20 mouse cellular contexts compared by ENCODE assay signal in genomic region chr1:39257331-39257594, GRCm38 (mm10).
"Had no signal": no experiment of that assay in that cellular context is flagged by ENCODE, and none has a peak within 500 bp of the region (broad histone marks: within the 10 kb centered on the region; RNA-seq: fewer than 3 reads in every experiment).

No protein-coding gene starts in this region.

- DNase-seq: kidney, adult 18-20 months; kidney, adult 8-10 months; kidney, postnatal 25 days; liver; liver, embryonic 13.5 days had no signal

- H3K4me2 ChIP-seq: heart, embryonic 11.5 days; hindbrain, embryonic 12.5 days; hindbrain, embryonic 14.5 days; intestine, embryonic 15.5 days; limb, embryonic 12.5 days; liver, embryonic 11.5 days; liver, embryonic 13.5 days; liver, embryonic 15.5 days had no signal

- H3K9me3 ChIP-seq: hindbrain, embryonic 12.5 days; intestine, embryonic 15.5 days; limb, embryonic 10.5 days; liver, embryonic 13.5 days; liver, embryonic 15.5 days had no signal

- H3K9ac ChIP-seq: hindbrain, embryonic 12.5 days; hindbrain, embryonic 14.5 days; intestine, embryonic 15.5 days; limb, embryonic 12.5 days; liver, embryonic 13.5 days; liver, embryonic 15.5 days had no signal

- H3K27ac ChIP-seq: heart, adult 2 months; hindbrain, embryonic 10.5 days; hindbrain, embryonic 12.5 days; hindbrain, embryonic 14.5 days; intestine, embryonic 15.5 days; layer of hippocampus, adult 2 months; left cerebral cortex, adult 2 months; limb, embryonic 10.5 days; limb, embryonic 12.5 days; liver, embryonic 13.5 days; liver, embryonic 15.5 days had no signal

- ATAC-seq: hindbrain, embryonic 16.5 days; inflammation-experienced regulatory T-cells, adult 6 months; intestine, embryonic 15.5 days; intestine, postnatal 0 days had no signal

- H3K36me3 ChIP-seq: hindbrain, embryonic 10.5 days; hindbrain, embryonic 12.5 days; intestine, embryonic 15.5 days; limb, embryonic 10.5 days; limb, embryonic 12.5 days; liver, embryonic 13.5 days; liver, embryonic 15.5 days had no signal

- H3K4me3 ChIP-seq: heart, adult 2 months; hindbrain, embryonic 10.5 days; hindbrain, embryonic 12.5 days; intestine, embryonic 15.5 days; layer of hippocampus, adult 2 months; left cerebral cortex, adult 2 months; limb, embryonic 10.5 days; limb, embryonic 12.5 days; liver, embryonic 13.5 days; liver, embryonic 15.5 days had no signal

- H3K4me1 ChIP-seq: hindbrain, embryonic 10.5 days; hindbrain, embryonic 12.5 days; intestine, embryonic 15.5 days; limb, embryonic 10.5 days; liver, embryonic 13.5 days; liver, embryonic 15.5 days had no signal

- H3K27me3 ChIP-seq: hindbrain, embryonic 12.5 days; intestine, embryonic 15.5 days; limb, embryonic 12.5 days; liver, embryonic 13.5 days; liver, embryonic 15.5 days had no signal
